Mouse (Mus musculus) adrenal gland, adult 18-20 months (tissue): Measurements from ENCODE around the gene Wdr17. TPM values are rescaled to one million over a fixed set of nuclear protein-coding genes. Genes with fewer than 3 reads are reported as not detected.
"Not testable (repeated sequence)": the region's sequence is repeated elsewhere in the genome, so short reads cannot be mapped to it uniquely, and the experiment has no call there.

Experiments
- DNase-seq, 2 experiments: peaks; one replicate each; pipeline ENCODE4 v3.0.0; 2021 to 2022; ENCODE audit warnings: low spot score in 2 of 2
- total RNA-seq, 2 experiments: library from RNA; stranded (reverse); gene quantifications; 1 replicate in 1 of 2; 2 replicates in 1 of 2; pipeline ENCODE4 v1.2.3; 2021

Gene Wdr17
- total RNA-seq, 2 experiments from 2014 or later = 0.33 to 0.96 TPM

GRCm38 (mm10) chr8:54792699-54793061 lies 94.3 kb downstream of the Wdr17 start:
- no peak for DNase-seq

- no peak for DNase-seq
Observed at GRCm38 (mm10) chr8:54791858-54792698, 94.9 kb downstream of the Wdr17 start.

GRCm38 (mm10) chr8:54780134-54780942 lies 106.6 kb downstream of the Wdr17 start:
- DNase-seq = no peak

GRCm38 (mm10) chr8:54779317-54780133 lies 107.5 kb downstream of the Wdr17 start:
- no peak for DNase-seq

- no peak for DNase-seq
Observed at GRCm38 (mm10) chr8:54777012-54777411, 110.0 kb downstream of the Wdr17 start.

GRCm38 (mm10) chr8:54776241-54776640 lies 110.7 kb downstream of the Wdr17 start:
- no peak for DNase-seq

- DNase-seq = no peak
Observed at GRCm38 (mm10) chr8:54757646-54758045, 129.3 kb downstream of the Wdr17 start.

- no peak for DNase-seq
Observed at GRCm38 (mm10) chr8:54736660-54737312, 150.2 kb downstream of the Wdr17 start.

- no peak for DNase-seq
Observed at GRCm38 (mm10) chr8:54724668-54725035, 162.3 kb downstream of the Wdr17 start.

- peak; percentile 52 to 61 for DNase-seq
Observed at GRCm38 (mm10) chr8:54723976-54724667, 162.9 kb downstream of the Wdr17 start.

GRCm38 (mm10) chr8:54718515-54718914 lies 168.5 kb downstream of the Wdr17 start:
- no peak for DNase-seq

- DNase-seq = no peak
Observed at GRCm38 (mm10) chr8:54705743-54706142, 181.2 kb downstream of the Wdr17 start.

- no peak for DNase-seq
Observed at GRCm38 (mm10) chr8:54671806-54672205, 215.2 kb downstream of the Wdr17 start.

- DNase-seq = no peak
Observed at GRCm38 (mm10) chr8:54667756-54668155, 219.2 kb downstream of the Wdr17 start.

- DNase-seq = peak; percentile 33 to 41
Observed at GRCm38 (mm10) chr8:54660675-54661074, 226.3 kb downstream of the Wdr17 start.

GRCm38 (mm10) chr8:54659703-54660102 lies 227.3 kb downstream of the Wdr17 start:
- no peak for DNase-seq

GRCm38 (mm10) chr8:54638634-54639033 lies 248.3 kb downstream of the Wdr17 start:
- no peak for DNase-seq

GRCm38 (mm10) chr8:54616710-54617109 lies 270.3 kb downstream of the Wdr17 start:
- not testable (repeated sequence) for DNase-seq

- peak; percentile 23 to 29 for DNase-seq
Observed at GRCm38 (mm10) chr8:54610238-54610637, 276.7 kb downstream of the Wdr17 start.

GRCm38 (mm10) chr8:54609336-54609735 lies 277.6 kb downstream of the Wdr17 start:
- no peak for DNase-seq
